Mouse (Mus musculus) layer of hippocampus, postnatal 10 days (tissue): ENCODE measurements at regions not wholly inside any gene's neighbourhood (a gene's known extent, or its start where the extent isn't known, plus 50 kb on each side); places are given as distances from the start of the nearest gene placed in this dataset.

ENCODE experiments used
- DNase-seq, 2 experiments: peaks; one replicate each; pipeline ENCODE4 v3.0.0; 2021; ENCODE audit warnings: low spot score in 2 of 2

DNA sequence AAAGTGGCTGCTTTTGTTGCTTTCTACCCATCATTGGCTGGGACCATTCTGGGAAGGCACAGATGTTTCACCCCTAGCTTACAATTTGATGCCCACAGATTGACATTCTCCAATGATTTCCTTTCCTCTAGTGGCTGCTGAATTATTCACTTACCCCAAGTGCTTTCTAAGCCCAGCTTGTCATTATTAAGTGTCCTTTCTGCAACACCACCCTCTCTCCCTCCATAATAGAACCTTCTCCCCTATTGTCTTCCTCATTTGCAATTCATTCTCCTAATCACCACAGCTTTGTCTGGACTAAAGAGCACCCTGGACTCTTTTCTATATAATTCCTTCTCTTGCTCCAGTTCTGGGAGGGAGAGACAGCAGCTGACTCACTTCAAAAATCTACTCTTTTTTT lies 2780.0 kb upstream of the 5930422O12Rik start:
- no peak for DNase-seq

- no peak for DNase-seq
Measured at GRCm38 (mm10) chr8:30655749-30656241, 2772.7 kb upstream of the 5930422O12Rik start.

DNA sequence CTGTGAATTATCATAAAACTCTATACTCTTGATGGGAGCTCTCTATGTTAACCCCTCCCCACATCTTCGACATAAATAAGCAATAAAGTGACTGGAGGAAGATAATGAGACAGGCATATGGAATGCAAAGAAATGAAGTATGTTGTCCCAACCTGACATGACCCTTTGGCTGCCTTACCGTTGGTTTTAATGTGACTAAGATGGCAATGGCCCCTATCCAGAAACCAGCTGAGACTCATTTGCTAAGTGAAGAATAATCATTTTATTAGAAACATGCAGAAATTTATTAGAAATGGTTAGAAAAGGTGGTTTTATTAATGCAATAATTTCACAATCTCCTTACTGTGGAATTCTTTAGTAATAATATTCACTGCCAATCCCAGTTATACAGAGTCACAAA lies 2767.2 kb upstream of the 5930422O12Rik start:
- no peak for DNase-seq

- DNase-seq = no peak
Measured at GRCm38 (mm10) chr8:30669451-30669850, 2759.1 kb upstream of the 5930422O12Rik start.

GRCm38 (mm10) chr8:30677423-30677822 lies 2751.1 kb upstream of the 5930422O12Rik start:
- no peak for DNase-seq

DNA sequence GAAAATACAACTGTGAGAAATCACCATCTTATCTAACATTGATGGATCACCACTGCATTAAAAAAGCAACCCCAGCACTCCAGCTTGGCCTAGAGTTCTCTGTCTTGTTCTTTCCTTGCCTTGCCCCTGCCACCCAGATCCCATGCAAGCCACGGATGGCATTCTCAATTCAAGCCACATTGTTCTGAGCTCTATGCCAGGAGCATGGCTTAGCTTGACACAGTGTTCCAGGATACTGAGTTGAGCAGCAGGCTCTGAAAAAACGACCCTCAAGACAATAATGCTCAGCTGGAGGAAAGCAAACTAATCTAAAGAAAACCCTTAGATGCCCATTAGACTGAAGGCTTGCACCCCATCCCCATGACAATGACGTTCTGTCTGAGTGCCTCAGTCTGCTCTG lies 2746.3 kb upstream of the 5930422O12Rik start:
- no peak for DNase-seq

DNA sequence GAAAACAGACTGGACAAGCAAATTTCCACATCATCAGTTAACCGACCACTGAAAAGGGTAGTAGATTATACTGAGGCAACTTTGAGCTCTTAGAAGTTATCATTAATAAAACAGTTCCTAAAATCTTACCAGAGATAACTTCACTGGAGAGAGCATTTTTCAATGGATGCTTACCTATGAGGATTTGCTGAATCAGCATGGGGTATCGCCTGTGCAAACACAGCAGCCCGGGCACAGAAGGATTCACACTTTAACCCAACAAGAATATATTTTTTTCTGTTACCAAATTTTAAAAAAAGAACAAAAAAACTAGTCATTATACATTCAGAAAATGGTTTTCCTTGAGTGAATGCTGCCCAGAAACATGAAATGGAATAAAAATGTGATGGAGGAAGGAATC lies 2742.0 kb upstream of the 5930422O12Rik start:
- no peak for DNase-seq

DNA sequence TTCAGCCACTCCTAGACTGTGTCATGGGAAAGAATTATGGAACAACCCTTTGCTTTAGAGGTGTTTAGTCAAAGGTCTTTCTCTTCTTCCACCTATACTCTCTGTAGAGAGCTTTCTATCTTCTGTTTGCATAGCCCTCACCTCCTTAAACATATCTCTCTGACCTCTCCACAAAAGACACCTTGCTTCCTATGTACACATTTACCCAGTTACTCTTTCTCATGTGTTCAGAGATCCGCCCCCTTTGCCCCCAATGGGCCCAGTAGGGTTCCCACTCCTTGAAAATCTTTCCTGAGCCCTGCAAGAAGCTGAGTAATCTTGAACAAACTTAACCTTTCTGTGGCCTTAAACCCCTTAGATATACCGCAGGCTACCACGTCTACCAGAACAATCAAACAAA lies 2734.4 kb upstream of the 5930422O12Rik start:
- no peak for DNase-seq

- DNase-seq = no peak
Measured at GRCm38 (mm10) chr8:30716643-30717042, 2711.9 kb upstream of the 5930422O12Rik start.

DNA sequence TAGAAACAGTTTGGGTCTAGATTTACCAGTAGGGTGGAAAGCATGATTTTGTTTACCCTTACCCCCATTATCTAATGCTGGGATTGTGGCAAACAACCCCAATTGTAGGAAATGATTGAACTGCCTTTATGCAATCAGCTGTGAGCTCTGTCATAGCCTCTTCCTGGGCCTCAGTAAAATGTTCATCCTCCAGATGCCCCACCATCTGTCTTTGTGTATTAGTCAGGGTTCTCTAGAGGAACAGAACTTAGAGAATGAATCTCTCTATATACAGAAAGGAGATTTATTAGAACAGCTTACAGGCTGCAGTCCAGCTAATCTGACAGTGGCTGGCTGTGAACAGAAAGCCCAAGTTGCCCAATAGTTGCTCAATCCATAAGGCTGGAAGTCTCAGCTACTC lies 2698.1 kb upstream of the 5930422O12Rik start:
- no peak for DNase-seq

- DNase-seq = no peak
Measured at GRCm38 (mm10) chr8:30732585-30733253, 2695.8 kb upstream of the 5930422O12Rik start.

DNA sequence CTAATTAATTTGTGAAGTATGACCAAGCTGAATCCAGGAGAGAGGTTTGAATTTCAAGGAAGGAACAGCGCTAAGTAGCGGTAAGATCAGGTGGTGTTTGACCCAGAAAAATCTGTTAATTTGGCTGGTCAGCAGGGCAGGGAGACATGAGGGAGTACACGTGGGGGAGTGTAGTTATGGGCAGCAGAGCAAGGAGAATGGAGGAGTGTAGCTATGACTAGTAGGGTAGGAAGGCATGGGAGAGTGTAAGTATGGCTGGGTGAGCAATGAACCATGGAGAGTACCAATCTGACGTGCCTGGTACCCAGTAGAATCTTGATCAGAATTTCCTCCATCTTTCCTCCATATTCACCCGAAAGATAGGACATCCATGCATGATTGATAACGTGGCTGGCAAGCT lies 2695.1 kb upstream of the 5930422O12Rik start:
- no peak for DNase-seq

DNA sequence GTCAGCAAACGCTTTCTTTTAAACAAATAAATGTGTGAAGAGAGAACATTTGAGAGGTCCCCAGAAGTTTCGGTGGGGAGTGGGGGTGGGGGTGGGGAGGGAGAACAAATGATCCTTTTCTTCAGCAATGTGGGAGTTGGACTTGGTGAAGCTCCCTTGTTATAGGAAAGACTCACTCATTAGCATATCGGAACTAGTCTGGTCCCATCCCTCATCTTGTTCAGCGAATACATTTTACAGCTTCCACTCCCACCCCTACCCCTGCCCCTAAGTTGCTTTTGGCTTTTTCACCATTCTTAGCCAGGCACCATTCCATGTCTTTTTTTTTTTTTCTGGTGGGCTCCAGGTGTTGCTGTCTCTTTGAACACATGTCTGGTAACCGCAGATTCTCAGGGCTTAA lies 2693.2 kb upstream of the 5930422O12Rik start:
- no peak for DNase-seq

GRCm38 (mm10) chr8:30735740-30736139 lies 2692.8 kb upstream of the 5930422O12Rik start:
- DNase-seq = no peak

GRCm38 (mm10) chr8:30746874-30747273 lies 2681.6 kb upstream of the 5930422O12Rik start:
- no peak for DNase-seq
